Mouse (Mus musculus): ENCODE results near the gene Tenm2. TPM values are rescaled to one million over a fixed set of nuclear protein-coding genes. Genes with fewer than 3 reads are reported as not detected.

Gene Tenm2
- total RNA-seq, 2 experiments from 2014 or later: 0.29 to 0.49 TPM

- DNase-seq: no peak
Observed at GRCm38 (mm10) chr11:36692637-36693036, 543.1 kb downstream of the Tenm2 start.

GRCm38 (mm10) chr11:36690826-36691225 lies 544.9 kb downstream of the Tenm2 start:
- DNase-seq: no peak

DNA sequence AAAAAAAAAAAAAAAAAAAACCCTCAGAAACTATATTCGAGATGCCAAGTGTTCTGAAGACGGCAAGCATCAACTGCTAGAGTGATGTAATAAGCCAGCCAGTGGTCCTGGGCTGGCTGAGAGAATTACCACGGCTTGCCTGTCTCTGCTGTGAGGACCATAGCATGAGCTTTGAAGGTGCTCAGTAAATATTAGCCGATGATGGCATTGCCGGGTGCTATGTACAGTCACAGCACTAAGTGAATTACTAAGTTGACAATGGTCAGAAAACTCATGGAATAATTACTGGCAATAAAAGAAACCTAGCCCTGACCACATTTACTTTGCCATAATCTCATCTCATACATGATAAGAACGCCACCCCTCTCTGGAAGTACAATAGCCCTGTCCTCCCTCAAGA lies 549.5 kb downstream of the Tenm2 start:
- DNase-seq: no peak

DNA sequence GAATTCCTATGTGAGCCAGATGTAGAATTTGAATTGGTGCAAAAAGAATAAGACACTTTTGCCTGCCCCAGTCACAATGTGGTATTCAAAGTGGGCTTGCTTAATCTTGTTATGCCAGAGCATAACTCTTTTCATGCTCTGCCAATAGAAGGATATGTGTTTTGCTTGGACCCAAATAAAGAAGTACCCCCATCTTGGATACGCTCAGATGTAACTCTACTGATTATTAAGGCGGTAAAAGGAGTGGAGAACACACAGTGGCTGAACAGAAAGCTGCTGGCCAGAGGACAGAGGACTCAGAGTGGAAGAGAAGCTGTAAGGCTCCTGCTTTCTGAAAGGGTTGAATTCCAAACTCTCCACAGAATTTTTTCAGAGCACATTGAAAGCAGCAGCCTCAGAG lies 556.4 kb downstream of the Tenm2 start:
- no peak for DNase-seq

- DNase-seq: no peak
Observed at GRCm38 (mm10) chr11:36678542-36678941, 557.2 kb downstream of the Tenm2 start.

DNA sequence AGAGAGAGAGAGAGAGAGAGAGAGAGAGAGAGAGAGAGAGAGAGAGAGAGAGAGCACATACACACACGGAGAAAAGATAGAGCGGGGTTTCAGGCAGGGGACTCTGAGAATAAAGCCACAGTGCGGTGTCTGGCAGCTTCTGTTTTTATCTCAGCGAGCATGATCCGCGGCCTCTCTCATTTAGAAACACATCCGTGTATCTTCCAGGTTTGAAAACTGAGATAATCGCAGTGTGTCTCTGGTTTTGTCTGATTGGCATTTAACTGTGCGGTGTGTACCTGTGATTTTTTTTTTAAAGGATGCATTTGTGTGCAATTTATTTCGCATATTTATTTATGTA lies 557.7 kb downstream of the Tenm2 start:
- DNase-seq: no peak

DNA sequence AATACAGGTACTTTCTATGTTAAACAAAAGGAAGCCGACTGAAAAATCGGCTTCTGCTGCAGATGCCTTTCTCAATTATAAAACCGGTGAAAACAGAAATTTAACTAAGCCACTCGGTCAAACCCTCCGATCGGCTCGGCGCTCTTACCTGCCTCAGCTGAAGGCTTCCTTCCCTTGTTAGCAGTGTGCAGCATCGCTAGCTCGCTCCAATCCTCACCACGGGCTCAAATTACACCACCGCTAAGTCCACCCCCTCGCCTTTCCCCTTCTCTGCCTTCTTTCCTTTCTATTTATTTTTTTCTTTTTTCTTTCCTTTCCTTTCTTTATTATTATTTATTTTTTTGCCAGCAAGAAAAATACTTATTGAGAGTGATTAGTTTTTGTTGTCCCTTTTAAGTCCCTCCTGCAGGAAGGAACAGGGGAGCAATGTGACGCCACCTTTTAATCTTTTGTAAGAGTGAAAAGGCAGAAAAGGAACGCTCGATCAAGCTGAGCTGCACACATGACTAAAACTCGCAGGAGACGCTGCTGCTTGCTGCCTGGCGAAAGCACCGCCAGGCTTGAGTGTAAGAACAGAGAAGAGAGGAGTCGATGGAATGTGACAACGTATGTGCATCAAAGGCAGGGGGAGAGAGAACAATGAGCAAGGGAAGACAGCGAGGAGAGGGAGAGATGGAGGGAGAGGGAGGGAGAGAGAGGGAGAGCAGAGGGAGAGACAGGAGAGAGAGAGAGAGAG lies 558.3 kb downstream of the Tenm2 start:
- DNase-seq: no peak

GRCm38 (mm10) chr11:36676446-36677284 lies 559.1 kb downstream of the Tenm2 start:
- DNase-seq: no peak

DNA sequence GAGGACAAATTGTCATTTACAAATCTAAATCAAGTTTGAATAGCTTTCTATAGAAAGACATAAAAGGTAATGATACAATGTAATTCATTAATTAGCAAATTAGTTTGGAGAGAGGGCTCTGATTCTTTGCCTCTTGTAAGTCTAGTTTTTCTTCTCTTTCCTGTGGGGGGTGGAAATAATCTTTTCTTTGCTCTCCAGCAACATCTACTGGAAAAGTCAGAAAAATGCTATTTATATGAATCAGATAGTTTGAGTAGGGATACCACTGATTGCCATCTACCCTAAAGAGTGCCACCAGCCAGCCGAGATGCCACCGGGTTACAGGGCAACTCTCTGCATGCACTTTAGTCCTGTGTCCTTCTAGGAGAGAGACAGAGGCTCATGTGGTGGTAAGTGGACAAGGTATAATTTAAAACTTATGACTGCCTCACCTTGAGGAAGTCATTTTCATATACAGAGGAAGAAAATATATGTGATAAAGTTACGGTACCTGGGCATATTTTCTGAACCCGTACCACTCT lies 560.8 kb downstream of the Tenm2 start:
- no peak for DNase-seq

GRCm38 (mm10) chr11:36674141-36674540 lies 561.6 kb downstream of the Tenm2 start:
- no peak for DNase-seq

GRCm38 (mm10) chr11:36671196-36671595 lies 564.6 kb downstream of the Tenm2 start:
- DNase-seq: no peak

DNA sequence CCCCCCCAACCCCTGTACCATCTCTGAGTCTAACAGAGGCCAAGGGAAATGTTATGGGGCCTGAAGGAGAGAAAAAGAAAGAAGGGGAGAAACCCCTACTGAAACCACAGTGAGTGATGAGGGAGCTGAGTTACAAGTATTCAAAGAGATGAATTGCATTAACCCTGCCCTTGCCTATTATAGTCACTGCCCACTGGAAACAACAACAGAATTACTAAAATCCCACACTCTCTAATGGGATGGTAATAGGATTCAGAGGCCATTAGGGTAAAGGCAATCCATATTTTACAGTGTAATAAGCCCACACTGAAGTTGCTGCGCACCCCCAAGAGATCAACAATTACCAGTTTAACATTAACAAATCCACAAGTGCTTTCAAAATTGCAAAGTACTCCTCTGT lies 571.7 kb downstream of the Tenm2 start:
- no peak for DNase-seq

- no peak for DNase-seq
Observed at GRCm38 (mm10) chr11:36663571-36663970, 572.2 kb downstream of the Tenm2 start.

- DNase-seq: no peak
Observed at GRCm38 (mm10) chr11:36653656-36654323, 582.0 kb downstream of the Tenm2 start.

DNA sequence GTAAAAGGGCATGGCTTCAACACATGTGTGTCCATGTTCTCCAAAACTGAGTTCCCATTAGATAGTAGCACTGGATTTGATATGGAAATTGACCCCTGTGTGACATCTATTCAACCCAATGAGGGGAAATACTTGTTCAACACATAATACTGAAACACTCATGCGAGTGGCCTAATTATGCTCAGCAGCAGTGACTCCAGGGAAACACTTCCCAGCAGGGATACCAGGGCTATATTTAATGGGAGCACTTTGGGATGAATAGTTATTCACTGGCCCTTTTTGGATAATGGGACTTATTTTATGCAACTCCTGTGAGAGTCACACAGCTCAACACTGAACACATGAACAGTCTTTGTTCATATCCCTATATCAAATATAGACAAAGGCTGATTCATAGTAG lies 588.6 kb downstream of the Tenm2 start:
- DNase-seq: no peak

GRCm38 (mm10) chr11:36635082-36635481 lies 600.7 kb downstream of the Tenm2 start:
- no peak for DNase-seq

GRCm38 (mm10) chr11:36632201-36632600 lies 603.6 kb downstream of the Tenm2 start:
- no peak for DNase-seq

DNA sequence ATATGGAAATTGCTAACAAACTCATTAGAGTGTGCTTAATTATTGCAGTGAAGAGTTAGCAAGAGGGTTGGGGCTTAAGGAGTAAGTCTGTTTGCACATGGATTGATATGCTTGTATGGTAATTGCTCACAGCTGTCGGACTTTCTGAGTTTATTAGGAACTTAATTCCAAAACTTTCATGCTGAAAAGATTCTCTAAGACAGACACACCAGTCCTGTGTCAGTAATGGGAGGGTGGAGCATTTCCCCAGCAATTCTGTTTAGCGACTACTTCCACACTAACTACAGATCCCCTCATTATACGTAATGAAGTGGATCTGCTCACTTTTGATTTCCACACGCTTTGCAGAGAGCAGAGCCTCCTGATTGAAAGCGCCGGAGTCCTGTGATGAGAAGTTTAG lies 622.0 kb downstream of the Tenm2 start:
- no peak for DNase-seq

GRCm38 (mm10) chr11:36604815-36605382 lies 630.9 kb downstream of the Tenm2 start:
- no peak for DNase-seq

DNA sequence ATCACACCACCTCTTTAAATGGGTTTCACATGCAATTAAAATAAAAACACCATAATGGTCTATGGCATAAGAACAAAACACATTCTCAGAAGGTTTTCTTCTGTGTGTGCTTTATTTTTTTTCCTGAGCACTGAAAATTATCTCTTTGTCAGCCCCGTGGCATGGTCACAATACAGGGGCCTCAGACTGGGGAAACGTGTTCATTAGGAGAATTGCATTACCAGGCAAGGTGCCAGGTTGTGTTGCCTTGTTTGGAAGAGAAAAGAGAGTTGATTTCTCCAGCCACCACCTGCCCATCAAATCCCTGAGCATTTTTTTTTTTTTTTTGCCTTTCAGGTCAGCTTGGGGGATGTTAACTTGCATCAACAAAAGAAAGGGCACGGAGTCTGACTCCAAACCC lies 631.5 kb downstream of the Tenm2 start:
- no peak for DNase-seq

GRCm38 (mm10) chr11:36592471-36592870 lies 643.3 kb downstream of the Tenm2 start:
- no peak for DNase-seq

- no peak for DNase-seq
Observed at GRCm38 (mm10) chr11:36566146-36566545, 669.6 kb downstream of the Tenm2 start.

DNA sequence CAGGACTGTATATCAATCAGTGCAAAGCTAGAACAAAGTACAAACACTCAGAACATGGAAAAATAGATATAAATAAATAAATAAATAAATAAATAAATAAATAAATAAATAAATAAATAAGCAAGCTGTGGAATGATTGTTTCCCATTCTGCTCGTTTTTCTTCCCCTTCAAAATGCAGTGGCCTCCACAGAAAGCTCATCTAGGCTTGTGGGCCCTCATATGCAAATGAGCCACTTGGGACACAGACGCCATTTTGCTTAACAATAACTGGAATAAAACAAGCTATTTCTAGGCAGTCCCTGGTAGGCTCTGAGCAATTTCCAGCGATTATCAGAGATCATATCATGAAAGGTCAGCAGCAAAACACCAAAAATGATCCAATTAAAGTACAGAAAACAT lies 672.9 kb downstream of the Tenm2 start:
- no peak for DNase-seq

Data from gastrocnemius, postnatal 25 days (tissue).